Mouse (Mus musculus): ENCODE results near the gene Epb41l2. TPM values are rescaled to one million over a fixed set of nuclear protein-coding genes. Genes with fewer than 3 reads are reported as not detected.

The Epb41l2 gene
- polyA plus RNA-seq, 1 experiment from 2014 or later, result 23.1 TPM

GRCm38 (mm10) chr10:25433524-25433923 is 73.9 kb downstream of the Epb41l2 start:
- Histone ChIP-seq H3K9me3 (ENCODE audit: control insufficient read depth, low read length) (no peaks in the 10 kb centered on the region), H3K4me3 (ENCODE audit: low read depth, low read length) (no peak overlapping the region), H3K27me3 (ENCODE audit: control insufficient read depth, insufficient read depth, low read length) (no peaks in the 10 kb centered on the region), H3K27ac (ENCODE audit: low read depth, low read length) (no peak overlapping the region), H3K4me1 (ENCODE audit: control insufficient read depth, insufficient read depth, low read length) (no peaks in the 10 kb centered on the region), H3K9ac (replicated peaks; ENCODE audit: low read depth, low read length) (no peak overlapping the region), H3K4me2 (ENCODE audit: low read depth, low read length) (no peak overlapping the region), H3K36me3 (ENCODE audit: control insufficient read depth, insufficient read depth, low read length) (no peaks in the 10 kb centered on the region)
- 13% methylated on average over 3 of the region's 3 CpGs for WGBS
- peak; percentile 28; the same call in 1 of the 2 replicates for ATAC-seq (ENCODE audit: low read depth)

DNA sequence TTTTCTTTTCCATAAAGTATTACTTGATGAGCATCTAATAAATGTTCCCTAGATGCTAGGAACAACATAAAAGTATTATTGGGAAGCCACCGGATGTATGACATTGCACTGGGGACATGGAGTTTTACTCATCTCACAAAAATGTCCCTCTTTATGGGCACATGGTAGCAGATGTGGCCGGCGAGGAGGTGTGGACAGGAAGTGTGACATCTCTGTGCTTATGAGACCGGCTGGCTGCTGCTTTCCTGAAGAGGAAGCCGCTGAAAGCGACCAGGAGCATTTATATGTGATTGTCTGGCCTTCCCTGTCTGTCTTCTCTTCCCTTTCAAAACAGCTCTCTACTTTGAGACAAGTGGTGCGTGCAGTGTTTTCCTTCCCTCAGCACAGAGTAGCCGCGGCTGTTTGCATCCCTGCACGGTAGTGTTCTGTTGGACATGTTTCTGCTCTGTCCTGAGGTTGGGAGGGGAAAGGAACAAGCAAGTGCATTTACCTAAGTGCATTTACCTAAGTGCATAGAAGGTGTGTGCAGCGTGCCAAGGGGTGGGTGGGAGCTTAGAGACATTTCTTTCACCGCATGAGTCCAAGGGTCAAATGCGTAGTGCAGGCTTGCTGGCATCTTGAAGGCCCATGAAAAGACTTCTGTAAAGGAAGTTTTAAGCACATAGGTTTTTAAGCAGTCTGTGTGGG is 74.9 kb downstream of the Epb41l2 start:
- H3K4me1 ChIP-seq (ENCODE audit: control insufficient read depth, insufficient read depth, low read length), result no peaks in the 10 kb centered on the region
- no peaks in the 10 kb centered on the region for H3K27me3 ChIP-seq (ENCODE audit: control insufficient read depth, insufficient read depth, low read length)
- H3K9ac ChIP-seq (replicated peaks; ENCODE audit: low read depth, low read length), result no peak overlapping the region
- H3K36me3 ChIP-seq (ENCODE audit: control insufficient read depth, insufficient read depth, low read length), result no peaks in the 10 kb centered on the region
- no peak overlapping the region for H3K27ac ChIP-seq (ENCODE audit: low read depth, low read length)
- no peak overlapping the region for H3K4me3 ChIP-seq (ENCODE audit: low read depth, low read length)
- WGBS, result 76% methylated on average over 13 of the region's 13 CpGs
- H3K4me2 ChIP-seq (ENCODE audit: low read depth, low read length), result no peak overlapping the region
- ATAC-seq (ENCODE audit: low read depth), result no peak
- H3K9me3 ChIP-seq (ENCODE audit: control insufficient read depth, low read length), result no peaks in the 10 kb centered on the region

DNA sequence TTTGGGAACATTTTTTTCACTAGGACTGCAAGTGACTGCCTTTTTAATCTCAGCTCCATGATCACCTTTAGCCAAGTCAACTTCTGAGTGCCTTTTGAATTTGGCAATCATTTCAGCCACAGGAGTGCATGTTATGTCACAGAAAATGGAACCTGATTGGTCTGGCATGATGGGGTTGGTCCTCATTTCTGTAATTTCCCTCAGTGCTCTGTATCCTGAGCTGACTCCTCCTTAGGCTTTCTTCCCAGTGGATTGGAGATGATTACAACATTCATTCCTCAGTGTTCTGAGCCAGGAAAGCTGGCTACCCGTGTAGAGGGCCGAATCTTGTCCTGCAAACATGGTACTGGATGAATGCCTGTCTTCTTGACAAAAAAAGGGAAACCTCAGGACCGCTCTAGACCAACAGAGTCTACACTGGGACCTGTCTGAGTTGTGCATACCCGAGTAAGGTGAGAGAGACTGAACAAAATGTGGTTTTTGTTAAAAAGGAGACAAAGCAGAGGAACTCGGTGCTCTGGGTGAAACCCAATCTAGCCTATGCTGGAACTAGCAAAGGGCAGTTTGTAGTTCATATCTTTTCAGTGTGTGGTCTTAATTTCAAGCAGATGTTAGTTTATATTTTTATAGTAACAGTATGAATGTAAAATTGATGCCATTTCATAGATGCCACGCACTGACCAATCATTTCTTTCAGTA is 77.3 kb downstream of the Epb41l2 start:
- ATAC-seq (ENCODE audit: low read depth), result no peak
- Histone ChIP-seq H3K9ac (replicated peaks; ENCODE audit: low read depth, low read length) (no peak overlapping the region), H3K4me2 (ENCODE audit: low read depth, low read length) (no peak overlapping the region), H3K27ac (ENCODE audit: low read depth, low read length) (no peak overlapping the region), H3K27me3 (ENCODE audit: control insufficient read depth, insufficient read depth, low read length) (no peaks in the 10 kb centered on the region), H3K4me3 (ENCODE audit: low read depth, low read length) (no peak overlapping the region), H3K4me1 (ENCODE audit: control insufficient read depth, insufficient read depth, low read length) (no peaks in the 10 kb centered on the region), H3K36me3 (ENCODE audit: control insufficient read depth, insufficient read depth, low read length) (no peaks in the 10 kb centered on the region), H3K9me3 (ENCODE audit: control insufficient read depth, low read length) (no peaks in the 10 kb centered on the region)
- WGBS, result 79% methylated on average over 6 of the region's 6 CpGs

- Histone ChIP-seq H3K27ac (ENCODE audit: low read depth, low read length) (no peak overlapping the region), H3K4me2 (ENCODE audit: low read depth, low read length) (no peak overlapping the region), H3K27me3 (ENCODE audit: control insufficient read depth, insufficient read depth, low read length) (no peaks in the 10 kb centered on the region), H3K9me3 (ENCODE audit: control insufficient read depth, low read length) (no peaks in the 10 kb centered on the region), H3K4me1 (ENCODE audit: control insufficient read depth, insufficient read depth, low read length) (no peaks in the 10 kb centered on the region), H3K9ac (replicated peaks; ENCODE audit: low read depth, low read length) (no peak overlapping the region), H3K36me3 (ENCODE audit: control insufficient read depth, insufficient read depth, low read length) (no peaks in the 10 kb centered on the region), H3K4me3 (ENCODE audit: low read depth, low read length) (no peak overlapping the region)
- 85% methylated on average over 6 of the region's 6 CpGs for WGBS
- ATAC-seq (ENCODE audit: low read depth), result no peak
Measured at GRCm38 (mm10) chr10:25437586-25438298, 78.1 kb downstream of the Epb41l2 start.

GRCm38 (mm10) chr10:25438299-25438680 is 78.7 kb downstream of the Epb41l2 start:
- 88% methylated on average over 8 of the region's 8 CpGs for WGBS
- no peak overlapping the region for H3K27ac ChIP-seq (ENCODE audit: low read depth, low read length)
- no peaks in the 10 kb centered on the region for H3K9me3 ChIP-seq (ENCODE audit: control insufficient read depth, low read length)
- no peaks in the 10 kb centered on the region for H3K27me3 ChIP-seq (ENCODE audit: control insufficient read depth, insufficient read depth, low read length)
- no peak overlapping the region for H3K9ac ChIP-seq (replicated peaks; ENCODE audit: low read depth, low read length)
- H3K36me3 ChIP-seq (ENCODE audit: control insufficient read depth, insufficient read depth, low read length), result no peaks in the 10 kb centered on the region
- H3K4me3 ChIP-seq (ENCODE audit: low read depth, low read length), result no peak overlapping the region
- no peak for ATAC-seq (ENCODE audit: low read depth)
- H3K4me1 ChIP-seq (ENCODE audit: control insufficient read depth, insufficient read depth, low read length), result no peaks in the 10 kb centered on the region
- no peak overlapping the region for H3K4me2 ChIP-seq (ENCODE audit: low read depth, low read length)

DNA sequence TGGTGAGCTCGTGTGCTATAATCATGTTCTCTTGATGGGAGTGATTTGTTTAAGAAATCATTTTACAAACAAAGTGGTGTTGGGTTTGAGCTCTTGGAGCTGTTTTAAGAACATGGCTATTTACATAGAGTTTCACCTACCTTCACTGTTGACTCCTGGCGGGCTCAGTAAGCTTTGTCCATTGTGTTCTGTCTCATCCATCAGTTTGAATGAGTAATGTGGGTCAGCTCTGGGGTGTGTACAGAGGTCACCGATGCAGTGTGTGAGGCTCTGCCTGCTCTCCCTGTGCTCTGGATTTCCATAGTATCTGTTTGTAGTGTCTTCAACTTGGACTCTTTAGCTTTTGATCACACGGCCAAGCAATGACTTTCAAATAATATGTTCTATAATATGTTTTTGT is 79.6 kb downstream of the Epb41l2 start:
- Histone ChIP-seq H3K4me3 (ENCODE audit: low read depth, low read length) (no peak overlapping the region), H3K4me2 (ENCODE audit: low read depth, low read length) (no peak overlapping the region), H3K27me3 (ENCODE audit: control insufficient read depth, insufficient read depth, low read length) (no peaks in the 10 kb centered on the region), H3K9me3 (ENCODE audit: control insufficient read depth, low read length) (no peaks in the 10 kb centered on the region), H3K27ac (ENCODE audit: low read depth, low read length) (no peak overlapping the region), H3K36me3 (ENCODE audit: control insufficient read depth, insufficient read depth, low read length) (no peaks in the 10 kb centered on the region), H3K4me1 (ENCODE audit: control insufficient read depth, insufficient read depth, low read length) (no peaks in the 10 kb centered on the region), H3K9ac (replicated peaks; ENCODE audit: low read depth, low read length) (no peak overlapping the region)
- WGBS, result 63% methylated on average over 4 of the region's 4 CpGs
- no peak for ATAC-seq (ENCODE audit: low read depth)

- Histone ChIP-seq H3K36me3 (ENCODE audit: control insufficient read depth, insufficient read depth, low read length) (no peaks in the 10 kb centered on the region), H3K27me3 (ENCODE audit: control insufficient read depth, insufficient read depth, low read length) (no peaks in the 10 kb centered on the region), H3K9ac (replicated peaks; ENCODE audit: low read depth, low read length) (no peak overlapping the region), H3K27ac (ENCODE audit: low read depth, low read length) (no peak overlapping the region), H3K9me3 (ENCODE audit: control insufficient read depth, low read length) (no peaks in the 10 kb centered on the region), H3K4me1 (ENCODE audit: control insufficient read depth, insufficient read depth, low read length) (no peaks in the 10 kb centered on the region), H3K4me3 (ENCODE audit: low read depth, low read length) (no peak overlapping the region), H3K4me2 (ENCODE audit: low read depth, low read length) (no peak overlapping the region)
- 98% methylated on average over 3 of the region's 3 CpGs for WGBS
- ATAC-seq (ENCODE audit: low read depth), result no peak
Measured at GRCm38 (mm10) chr10:25439856-25440255, 80.3 kb downstream of the Epb41l2 start.

GRCm38 (mm10) chr10:25441405-25441804 is 81.8 kb downstream of the Epb41l2 start:
- Histone ChIP-seq H3K9ac (replicated peaks; ENCODE audit: low read depth, low read length) (no peak overlapping the region), H3K4me1 (ENCODE audit: control insufficient read depth, insufficient read depth, low read length) (no peaks in the 10 kb centered on the region), H3K4me2 (ENCODE audit: low read depth, low read length) (no peak overlapping the region), H3K36me3 (ENCODE audit: control insufficient read depth, insufficient read depth, low read length) (no peaks in the 10 kb centered on the region), H3K9me3 (ENCODE audit: control insufficient read depth, low read length) (no peaks in the 10 kb centered on the region), H3K27ac (ENCODE audit: low read depth, low read length) (no peak overlapping the region), H3K4me3 (ENCODE audit: low read depth, low read length) (no peak overlapping the region), H3K27me3 (ENCODE audit: control insufficient read depth, insufficient read depth, low read length) (no peaks in the 10 kb centered on the region)
- 95% methylated on average over 7 of the region's 7 CpGs for WGBS
- no peak for ATAC-seq (ENCODE audit: low read depth)

- Histone ChIP-seq H3K36me3 (ENCODE audit: control insufficient read depth, insufficient read depth, low read length) (no peaks in the 10 kb centered on the region), H3K4me3 (ENCODE audit: low read depth, low read length) (no peak overlapping the region), H3K9me3 (ENCODE audit: control insufficient read depth, low read length) (no peaks in the 10 kb centered on the region), H3K27ac (ENCODE audit: low read depth, low read length) (no peak overlapping the region), H3K9ac (replicated peaks; ENCODE audit: low read depth, low read length) (no peak overlapping the region), H3K4me2 (ENCODE audit: low read depth, low read length) (no peak overlapping the region), H3K27me3 (ENCODE audit: control insufficient read depth, insufficient read depth, low read length) (no peaks in the 10 kb centered on the region), H3K4me1 (ENCODE audit: control insufficient read depth, insufficient read depth, low read length) (no peaks in the 10 kb centered on the region)
- 91% methylated on average over 6 of the region's 6 CpGs for WGBS
- ATAC-seq (ENCODE audit: low read depth), result no peak
Measured at GRCm38 (mm10) chr10:25443626-25444025, 84.0 kb downstream of the Epb41l2 start.

Measured in neural tube, embryonic 14.5 days (tissue).